Mouse (Mus musculus) embryonic facial prominence, embryonic 10.5 days (tissue): ENCODE data around the gene Mxi1. TPM values are rescaled to one million over a fixed set of nuclear protein-coding genes. Genes with fewer than 3 reads are reported as not detected.

Experiments used
- DNase-seq: peaks from one replicate; pipeline ENCODE4 v3.0.0-alpha.2; 2017; ENCODE audit warnings: low spot score
- H3K27ac ChIP-seq: fragments of 300-500 bp; sonication (generic); replicated peaks from 2 replicates; pipeline ENCODE4 v1.5.1; 2016; ENCODE audit warnings: mild to moderate bottlenecking
- H3K27me3 ChIP-seq: fragments of 300-500 bp; sonication (generic); replicated peaks from 2 replicates; pipeline ENCODE4 v1.6.1; 2016; ENCODE audit warnings: low read depth, mild to moderate bottlenecking; ENCODE audit not compliant: poor library complexity, severe bottlenecking
- H3K36me3 ChIP-seq: fragments of 300-500 bp; sonication (generic); replicated peaks from 2 replicates; pipeline ENCODE4 v1.6.1; 2016; ENCODE audit warnings: mild to moderate bottlenecking, moderate library complexity
- H3K4me1 ChIP-seq: fragments of 300-500 bp; sonication (generic); 2 replicates; pipeline ENCODE4 v1.6.1; 2016
- H3K4me3 ChIP-seq: fragments of 300-500 bp; sonication (generic); 2 replicates; pipeline ENCODE4 v1.5.1; 2016; ENCODE audit warnings: mild to moderate bottlenecking, moderate library complexity
- H3K9me3 ChIP-seq: fragments of 300-500 bp; sonication (generic); 2 replicates; pipeline ENCODE4 v1.6.1; 2016; ENCODE audit warnings: mild to moderate bottlenecking
- WGBS: fragments of 180-500 bp; shearing (Covaris S2); methylation state at CpG from one replicate; pipeline ENCODE4 v1.1.7; 2016; 5-methylcytosine and 5-hydroxymethylcytosine counted together
- polyA plus RNA-seq: library from polyadenylated mRNA; unstranded; fragments of >200 nt; fragmentation: Nextera tagmentation; extraction: Ambion mirVana; gene quantifications from 2 replicates; pipeline ENCODE4 v1.2.1, GENCODE M21; 2016

Gene Mxi1
- polyA plus RNA-seq = 29.2 and 33.0 TPM in 2 replicates

DNA sequence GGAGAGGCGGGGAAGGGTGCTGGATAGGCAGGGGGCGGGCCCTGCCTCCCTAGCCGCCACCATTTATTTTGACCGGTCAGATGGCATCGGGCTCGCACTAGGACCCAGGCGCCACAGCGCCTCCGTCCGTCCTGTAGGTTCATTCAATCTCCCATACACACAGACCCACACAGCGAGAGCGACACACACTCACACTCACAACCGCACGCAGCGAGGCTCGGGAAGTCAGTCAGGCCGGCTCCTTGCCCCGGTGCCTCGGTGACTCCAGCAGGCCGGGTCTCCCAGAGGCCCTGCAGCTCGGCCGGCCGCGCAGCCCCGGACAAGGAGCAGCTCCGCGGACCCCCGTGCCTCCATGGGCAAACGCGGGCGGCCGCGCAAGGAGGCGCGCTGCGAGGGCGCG is at the start of gene Mxi1:
Gene Mxi1 (plus strand): TSS at position 171 of the 400 bp plus-strand sequence.
- H3K27ac ChIP-seq = peak within 1 kb of the TSS; percentile 93
- no peaks in the 10 kb centered on the region for H3K27me3 ChIP-seq
- peaks cover 40% of the 10 kb centered on the region for H3K4me1 ChIP-seq
- H3K4me3 ChIP-seq = peak within 1 kb of the TSS; percentile 89
- no peaks in the 10 kb centered on the region for H3K9me3 ChIP-seq
- under 1% methylated on average over 38 of the region's 38 CpGs for WGBS
- no peaks in the 10 kb centered on the region for H3K36me3 ChIP-seq
- peak; percentile 92 for DNase-seq

- H3K4me1 ChIP-seq = peaks cover 30% of the 10 kb centered on the region
- H3K27ac ChIP-seq = no peak overlapping the region
- 0 out of 2 replicates have a peak, but pooled peaks cover 4% of the 10 kb centered on the region for H3K27me3 ChIP-seq
- no peaks in the 10 kb centered on the region for H3K9me3 ChIP-seq
- DNase-seq = no peak
- H3K36me3 ChIP-seq = no peaks in the 10 kb centered on the region
- no peak overlapping the region for H3K4me3 ChIP-seq
- 89% methylated on average over 4 of the region's 4 CpGs for WGBS
These were observed 49.5 kb upstream of the Mxi1 start for GRCm38 (mm10) chr19:53260828-53261227.

DNA sequence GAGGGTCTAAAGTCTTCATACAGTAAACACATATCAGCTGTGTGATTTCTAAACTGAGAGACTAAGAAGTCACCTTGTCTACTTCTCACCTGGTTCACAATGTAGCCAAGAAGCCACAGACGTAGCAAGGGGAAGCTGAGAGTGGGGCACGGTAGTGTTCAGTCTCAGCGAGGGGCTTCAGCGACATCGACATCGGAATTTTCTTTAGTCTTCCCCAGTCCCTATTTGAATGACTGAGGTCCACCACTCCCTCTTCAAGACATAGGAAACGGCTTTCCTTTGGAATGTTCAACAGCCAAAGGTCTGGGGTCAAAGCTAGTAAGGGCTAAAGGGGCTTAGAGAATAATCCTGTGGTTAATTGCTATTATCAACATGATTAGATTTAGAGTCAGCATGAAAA is 48.3 kb upstream of the Mxi1 start:
- DNase-seq = no peak
- WGBS = 82% methylated on average over 7 of the region's 7 CpGs
- no peaks in the 10 kb centered on the region for H3K9me3 ChIP-seq
- H3K4me1 ChIP-seq = peaks cover 30% of the 10 kb centered on the region
- 0 out of 2 replicates have a peak, but pooled peaks cover 4% of the 10 kb centered on the region for H3K27me3 ChIP-seq
- H3K36me3 ChIP-seq = no peaks in the 10 kb centered on the region
- no peak overlapping the region for H3K27ac ChIP-seq
- no peak overlapping the region for H3K4me3 ChIP-seq

- Histone ChIP-seq H3K4me1 (peaks cover 30% of the 10 kb centered on the region), H3K27me3 (0 out of 2 replicates have a peak, but pooled peaks cover 4% of the 10 kb centered on the region), H3K4me3 (peak overlapping the region; percentile 25), H3K9me3 (no peaks in the 10 kb centered on the region), H3K36me3 (no peaks in the 10 kb centered on the region), H3K27ac (peak overlapping the region; percentile 24)
- DNase-seq = no peak
- WGBS = 41% methylated on average over 23 of the region's 23 CpGs
These were observed 46.2 kb upstream of the Mxi1 start for GRCm38 (mm10) chr19:53263859-53264733.

DNA sequence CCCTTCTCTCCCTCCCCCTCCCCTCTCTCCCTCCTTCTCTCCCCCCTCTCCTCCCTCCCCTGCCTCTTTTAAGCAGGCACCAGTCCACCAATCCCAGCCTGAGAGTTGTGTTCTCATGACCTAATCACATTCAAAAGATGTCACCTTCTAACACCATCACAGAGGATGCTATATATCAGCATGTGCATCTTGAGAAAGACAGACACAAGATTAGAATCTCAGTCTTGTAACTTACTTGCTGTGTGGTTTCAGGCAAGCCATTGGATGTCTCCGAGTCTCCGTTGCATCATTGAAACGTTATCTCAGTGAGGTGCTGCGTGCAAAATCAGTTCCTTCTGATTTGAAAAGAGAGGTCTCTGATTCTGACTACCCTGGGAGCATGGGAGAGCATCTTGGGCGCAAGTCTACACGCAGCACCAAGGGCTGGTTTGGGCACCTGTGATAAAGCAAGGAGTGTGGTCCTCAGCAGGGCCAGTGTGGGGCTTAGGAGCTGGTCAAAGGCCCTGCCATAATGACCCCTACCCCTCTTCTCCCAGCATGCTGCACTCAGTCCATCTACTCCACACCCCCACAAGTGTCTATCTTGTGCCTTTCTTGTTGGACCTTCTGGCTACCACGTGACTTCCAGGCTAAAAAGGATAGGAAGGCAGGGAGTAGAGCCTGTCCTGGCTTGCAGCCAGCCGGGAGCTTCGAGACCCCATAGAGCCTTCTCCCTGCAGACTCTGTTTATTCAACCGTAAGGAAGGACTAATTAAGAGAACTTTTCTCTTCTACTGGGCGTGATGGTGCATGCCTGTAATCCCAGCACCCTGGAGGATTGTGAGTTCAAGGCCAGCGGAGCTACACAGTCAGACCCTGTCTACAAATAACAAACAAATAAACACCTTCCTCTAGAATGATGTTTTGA is 45.2 kb upstream of the Mxi1 start:
- 68% methylated on average over 12 of the region's 12 CpGs for WGBS
- 0 out of 2 replicates have a peak, but pooled peaks cover 4% of the 10 kb centered on the region for H3K27me3 ChIP-seq
- no peak overlapping the region for H3K27ac ChIP-seq
- no peaks in the 10 kb centered on the region for H3K36me3 ChIP-seq
- DNase-seq = no peak
- no peaks in the 10 kb centered on the region for H3K9me3 ChIP-seq
- peaks cover 23% of the 10 kb centered on the region for H3K4me1 ChIP-seq
- H3K4me3 ChIP-seq = peak overlapping the region; percentile 25

DNA sequence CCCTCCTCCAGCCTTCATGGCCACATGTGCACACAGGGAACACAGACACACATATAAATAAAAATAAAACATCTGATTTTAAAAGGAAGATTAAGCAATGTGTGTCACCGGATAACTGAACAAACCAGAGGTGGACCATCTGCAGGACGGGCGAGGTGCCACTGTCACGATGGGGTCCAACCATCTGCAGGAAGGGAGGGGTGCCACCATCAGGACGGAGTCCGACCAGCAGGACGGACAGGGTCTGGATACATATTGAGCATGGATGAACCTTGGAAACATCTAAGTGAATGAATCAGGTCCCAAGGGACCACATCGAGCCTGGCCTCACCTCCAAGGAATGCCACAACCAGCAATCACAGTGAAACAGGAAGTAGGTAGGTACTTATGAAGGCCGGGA is 43.0 kb upstream of the Mxi1 start:
- 94% methylated on average over 9 of the region's 9 CpGs for WGBS
- no peak for DNase-seq
- Histone ChIP-seq H3K9me3 (no peaks in the 10 kb centered on the region), H3K4me1 (peaks cover 20% of the 10 kb centered on the region), H3K27me3 (no peaks in the 10 kb centered on the region), H3K4me3 (no peak overlapping the region), H3K27ac (no peak overlapping the region), H3K36me3 (no peaks in the 10 kb centered on the region)

DNA sequence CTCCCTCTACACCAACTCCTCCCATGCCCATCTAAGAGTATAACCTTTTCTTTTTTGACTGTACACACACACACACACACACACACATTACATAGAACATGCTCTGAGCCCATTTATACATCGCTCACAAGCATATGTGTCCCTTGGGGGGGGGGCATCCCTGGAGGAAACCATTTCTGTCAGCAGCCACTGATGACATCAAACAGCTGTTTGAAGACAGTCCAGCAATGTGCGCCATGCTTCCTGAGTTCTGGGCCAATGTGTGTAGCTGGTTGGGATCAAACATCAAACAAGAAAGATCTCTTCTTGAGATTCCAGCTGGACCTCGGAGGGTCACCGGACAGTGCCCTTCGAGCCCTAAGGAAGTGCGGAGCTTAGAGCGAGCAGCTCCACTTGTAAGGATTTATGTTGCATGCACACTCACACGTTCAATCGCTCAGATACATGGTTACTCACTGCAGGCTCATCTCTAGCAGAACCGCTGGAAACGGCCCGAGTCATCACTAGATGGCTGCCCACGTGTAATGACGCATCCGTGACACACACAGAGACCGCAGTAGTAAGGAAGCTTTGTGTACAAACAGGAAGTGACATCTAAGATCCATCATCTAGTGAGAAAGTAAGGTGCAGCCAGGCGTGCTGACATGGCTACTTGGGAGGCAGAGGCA is 37.1 kb upstream of the Mxi1 start:
- 91% methylated on average over 17 of the region's 17 CpGs for WGBS

DNA sequence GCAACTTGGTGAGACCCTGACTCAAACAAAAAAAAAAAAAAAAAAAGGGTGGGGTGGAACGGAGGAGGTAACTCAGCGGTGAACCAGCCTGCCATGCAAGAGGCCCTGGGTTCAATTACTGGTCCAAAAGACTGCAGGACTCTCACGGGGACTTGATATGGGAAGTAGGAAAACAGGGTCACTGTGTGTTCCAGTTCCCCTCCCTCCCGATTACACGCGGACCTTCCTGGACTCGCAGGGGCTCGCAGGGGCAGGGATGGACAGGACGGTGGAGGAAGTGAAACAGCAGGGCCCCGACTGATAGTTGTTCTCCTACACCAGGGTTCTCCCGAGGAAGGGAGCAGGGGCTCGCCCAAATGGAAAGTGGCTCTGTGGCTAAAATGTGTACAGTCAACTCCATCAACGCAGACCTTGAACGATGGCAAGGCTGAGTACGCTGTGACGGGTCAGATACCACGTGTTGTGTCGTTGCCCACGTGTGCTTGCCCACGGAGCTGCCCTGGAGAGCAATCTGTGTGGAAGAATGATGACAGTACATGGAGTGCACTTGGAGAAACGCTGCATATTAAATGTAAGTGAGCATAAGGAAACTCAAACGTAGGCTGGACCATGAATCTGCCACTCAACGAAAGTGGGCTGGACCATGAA is 36.4 kb upstream of the Mxi1 start:
- Histone ChIP-seq H3K4me1 (peaks cover 30% of the 10 kb centered on the region), H3K36me3 (no peaks in the 10 kb centered on the region), H3K27ac (no peak overlapping the region), H3K4me3 (no peak overlapping the region), H3K9me3 (no peaks in the 10 kb centered on the region), H3K27me3 (no peaks in the 10 kb centered on the region)
- no peak for DNase-seq
- 84% methylated on average over 23 of the region's 23 CpGs for WGBS

More for the DNA sequence above, 37.1 kb upstream of the Mxi1 start:
- DNase-seq = no peak
- Histone ChIP-seq H3K27ac (no peak overlapping the region), H3K27me3 (no peaks in the 10 kb centered on the region), H3K4me1 (peaks cover 25% of the 10 kb centered on the region), H3K36me3 (no peaks in the 10 kb centered on the region), H3K9me3 (no peaks in the 10 kb centered on the region), H3K4me3 (no peak overlapping the region)

DNA sequence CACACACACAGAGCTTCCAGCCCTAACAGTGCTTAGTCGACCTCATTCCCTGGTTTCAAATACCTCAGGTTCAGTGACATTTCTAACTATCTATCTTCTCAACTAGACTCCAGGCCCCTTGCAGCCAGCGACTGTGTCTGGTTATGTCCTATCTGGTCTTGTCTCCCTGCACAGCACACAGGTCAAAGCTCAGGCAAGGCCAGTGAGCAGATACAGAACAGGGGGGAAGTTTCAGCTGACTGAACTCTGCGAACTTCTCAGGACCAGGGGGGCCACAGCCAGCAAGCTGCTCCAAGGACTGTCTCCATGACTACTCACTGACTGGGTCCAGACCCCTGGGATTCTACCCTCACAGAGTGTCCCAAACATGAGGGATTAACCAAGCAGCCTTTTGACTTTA is 35.1 kb upstream of the Mxi1 start:
- H3K27ac ChIP-seq = no peak overlapping the region
- H3K9me3 ChIP-seq = no peaks in the 10 kb centered on the region
- H3K36me3 ChIP-seq = no peaks in the 10 kb centered on the region
- H3K4me1 ChIP-seq = peaks cover 34% of the 10 kb centered on the region
- no peak for DNase-seq
- no peak overlapping the region for H3K4me3 ChIP-seq
- 51% methylated on average over 3 of the region's 3 CpGs for WGBS
- H3K27me3 ChIP-seq = no peaks in the 10 kb centered on the region

DNA sequence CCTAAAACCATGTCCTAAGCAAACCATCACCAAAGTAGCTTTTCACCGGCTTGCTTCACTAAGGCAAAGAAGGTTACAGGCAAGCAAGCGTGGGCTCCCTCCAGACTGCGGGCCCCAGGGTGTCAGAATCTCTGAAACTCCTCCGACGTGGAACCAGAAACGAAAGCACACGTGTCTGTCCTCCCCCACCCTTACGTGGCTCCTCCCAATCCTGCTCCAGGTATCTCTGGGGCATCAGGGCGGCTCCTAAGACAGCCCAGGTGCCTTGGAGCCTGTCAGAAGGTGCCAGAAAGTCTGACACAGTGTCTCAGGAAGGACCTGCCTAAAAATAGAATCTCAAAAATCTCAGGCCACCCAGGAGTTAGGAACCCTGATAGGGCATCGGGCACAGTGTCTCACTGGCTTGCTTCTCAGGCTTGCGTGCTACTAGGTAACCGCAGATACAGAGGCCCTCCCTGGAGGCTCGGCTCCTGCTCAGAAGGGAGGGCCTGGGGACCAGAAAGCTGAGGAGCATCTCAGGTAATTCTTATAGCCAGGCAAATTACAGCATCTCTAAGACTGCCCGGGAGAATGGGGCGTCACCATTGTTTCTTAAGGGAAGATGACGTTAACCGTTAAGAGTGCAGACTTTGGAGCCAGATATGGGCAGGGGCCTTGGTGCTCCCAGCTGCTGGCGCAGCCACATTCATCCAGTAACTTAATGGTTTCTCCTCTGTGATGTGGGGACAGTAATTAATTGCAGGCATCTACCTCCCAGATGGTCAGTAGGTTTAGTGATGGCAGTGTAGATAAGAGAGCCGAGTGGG is 33.2 kb upstream of the Mxi1 start:
- WGBS = 71% methylated on average over 19 of the region's 19 CpGs
- H3K36me3 ChIP-seq = no peaks in the 10 kb centered on the region
- no peak overlapping the region; the same call in 1 of the 2 replicates for H3K27ac ChIP-seq
- no peaks in the 10 kb centered on the region for H3K9me3 ChIP-seq
- peaks cover 38% of the 10 kb centered on the region for H3K4me1 ChIP-seq
- DNase-seq = no peak
- no peaks in the 10 kb centered on the region for H3K27me3 ChIP-seq
- H3K4me3 ChIP-seq = no peak overlapping the region
